Mouse (Mus musculus) kidney, adult 9 months (tissue): ENCODE results near the gene Uck1.

ENCODE experiments used
- DNase-seq: peaks from one replicate; pipeline ENCODE4 v3.0.0; 2022

The Uck1 gene

GRCm38 (mm10) chr2:32258887-32259533, 949 bp downstream of the Uck1 start:
- peak; percentile 86 for DNase-seq

GRCm38 (mm10) chr2:32256273-32256672, 3.7 kb downstream of the Uck1 start:
- no peak for DNase-seq

DNA sequence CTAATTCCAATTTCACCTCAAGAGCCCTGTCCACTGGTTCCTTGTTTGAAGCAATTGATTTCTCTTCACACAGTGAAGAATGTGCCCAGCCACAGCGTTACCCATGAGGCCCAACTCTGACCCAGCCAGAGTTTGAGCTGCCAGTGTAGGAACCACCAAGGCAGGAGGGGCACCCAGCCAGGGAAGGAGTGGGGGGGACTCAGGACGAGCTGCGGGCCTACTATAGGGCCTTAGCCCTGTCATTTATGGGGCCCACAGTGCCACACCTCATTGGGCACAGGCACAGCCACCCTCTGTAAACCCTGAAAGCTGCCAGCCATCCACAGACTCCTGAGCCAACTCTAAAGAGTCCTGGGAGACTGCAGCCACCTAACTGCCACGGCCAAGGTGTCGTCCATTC, 5.4 kb downstream of the Uck1 start:
- no peak for DNase-seq

DNA sequence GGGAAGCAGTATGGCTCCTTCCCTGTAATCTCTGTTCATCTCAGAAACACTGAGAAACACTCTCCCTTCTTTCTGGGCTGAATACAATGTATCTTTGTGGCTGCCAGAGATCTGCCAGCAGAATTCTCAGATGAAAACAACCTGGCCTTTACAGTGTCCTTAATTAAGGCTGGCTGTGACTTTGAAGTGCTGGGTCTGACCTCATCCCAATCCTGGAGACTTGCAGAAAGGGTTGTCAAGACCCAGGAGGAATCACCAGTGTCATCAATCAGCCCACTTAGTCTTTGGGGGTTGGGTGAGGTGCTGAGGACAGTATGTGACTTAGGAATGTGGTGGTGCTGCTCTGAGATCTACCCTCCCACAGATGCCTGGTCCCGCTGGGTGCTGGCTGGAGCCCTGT, 6.6 kb downstream of the Uck1 start:
- DNase-seq = no peak

DNA sequence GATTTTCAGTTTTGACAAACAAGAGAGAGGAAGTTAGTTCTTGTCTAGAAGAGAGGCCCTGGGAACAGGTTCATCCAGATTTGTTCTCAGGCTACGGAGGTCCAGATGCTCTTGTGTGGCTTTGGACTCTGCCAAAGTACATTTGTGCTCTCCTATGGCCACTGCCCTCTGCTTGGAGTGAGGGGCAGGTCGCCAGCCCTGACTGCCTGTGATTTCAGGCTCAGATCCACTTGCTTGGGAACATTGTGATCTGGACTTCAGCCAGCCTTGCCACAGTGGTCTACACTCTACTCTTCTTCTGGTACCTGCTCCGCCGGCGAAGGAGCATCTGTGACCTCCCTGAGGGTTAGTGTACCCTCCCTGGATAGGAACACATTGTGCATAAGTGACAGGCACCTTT, 7.3 kb downstream of the Uck1 start:
- no peak for DNase-seq

DNA sequence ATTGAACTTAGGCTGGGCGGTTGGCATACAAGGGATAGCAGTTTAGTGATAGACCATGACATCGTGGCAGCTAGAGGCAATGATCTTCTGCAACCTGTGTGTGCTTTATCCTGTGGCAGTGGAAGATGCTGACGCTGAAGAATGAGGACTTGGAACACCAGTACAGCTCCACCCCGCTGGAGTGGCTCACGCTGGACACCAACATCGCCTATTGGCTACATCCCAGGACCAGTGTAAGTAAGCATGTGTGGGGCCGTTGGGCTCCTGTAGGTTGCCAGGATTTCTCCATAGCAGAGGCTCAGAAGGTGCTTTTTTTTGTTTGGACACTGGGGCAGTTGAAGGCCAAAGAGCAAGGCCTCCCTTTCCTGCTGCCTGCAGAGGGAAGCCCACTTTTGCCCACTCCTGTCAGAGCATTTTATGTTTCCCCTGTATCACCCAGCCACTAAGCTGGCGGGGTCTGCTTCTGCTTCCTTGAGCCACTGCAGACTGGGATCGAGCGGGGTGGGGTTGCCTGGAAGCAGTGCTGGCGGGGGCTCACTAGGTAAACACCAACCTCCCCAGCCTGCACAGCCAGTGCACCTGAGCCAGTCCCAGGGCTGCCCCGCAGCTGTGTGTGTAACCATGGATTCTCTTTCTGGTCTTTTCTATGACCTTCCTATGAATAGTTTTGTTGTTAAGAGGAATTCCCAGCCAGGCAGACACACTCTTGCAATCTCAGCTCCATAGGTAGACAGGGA, 8.0 kb downstream of the Uck1 start:
- peak; percentile 42 for DNase-seq

DNA sequence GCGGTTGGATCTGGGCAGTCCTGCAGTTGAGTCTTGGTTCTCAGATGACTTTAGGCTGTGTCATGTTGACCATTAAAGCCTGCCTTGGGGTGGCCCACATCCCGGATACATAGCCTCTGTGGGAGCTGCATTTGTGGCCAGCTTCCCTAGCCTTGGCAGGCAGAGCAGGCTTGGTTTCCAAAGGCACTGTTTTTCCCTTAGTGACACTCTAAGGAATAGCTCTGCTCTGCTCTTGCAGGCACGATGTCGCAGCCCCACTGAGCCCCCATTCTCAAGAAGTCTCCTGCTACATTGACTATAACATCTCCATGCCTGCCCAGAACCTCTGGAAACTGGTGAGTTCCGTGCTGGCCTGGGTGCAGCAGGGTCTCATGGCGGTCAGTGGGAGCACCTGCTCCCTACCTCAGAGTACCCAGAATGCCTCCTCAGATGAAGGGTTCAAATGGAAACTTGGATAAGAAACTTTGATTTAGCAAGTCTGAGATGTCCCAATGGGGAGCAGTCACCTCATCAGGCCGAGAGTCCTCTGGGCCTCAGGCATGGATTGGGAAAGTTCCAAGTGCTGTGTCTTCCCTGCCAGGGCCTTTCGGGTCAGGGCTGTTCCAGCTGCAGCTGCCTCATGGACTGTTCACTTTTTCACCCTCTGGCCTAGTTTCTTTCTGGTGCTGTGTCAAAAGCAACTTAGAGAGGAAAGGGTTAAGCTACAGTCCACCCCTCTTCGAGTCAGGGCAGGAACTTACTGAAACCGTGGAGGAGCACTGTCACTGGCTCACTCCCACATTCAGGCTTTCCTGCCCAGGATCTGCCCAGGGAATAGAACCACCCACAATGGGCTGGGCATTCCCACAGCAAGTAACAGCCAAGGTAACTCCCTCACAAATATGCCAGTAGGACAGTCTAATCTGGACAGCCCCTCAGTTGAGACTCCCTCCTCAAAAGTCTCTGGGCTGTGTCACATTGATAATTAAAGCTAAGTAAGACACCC, 11.3 kb downstream of the Uck1 start:
- DNase-seq = peak; percentile 68

DNA sequence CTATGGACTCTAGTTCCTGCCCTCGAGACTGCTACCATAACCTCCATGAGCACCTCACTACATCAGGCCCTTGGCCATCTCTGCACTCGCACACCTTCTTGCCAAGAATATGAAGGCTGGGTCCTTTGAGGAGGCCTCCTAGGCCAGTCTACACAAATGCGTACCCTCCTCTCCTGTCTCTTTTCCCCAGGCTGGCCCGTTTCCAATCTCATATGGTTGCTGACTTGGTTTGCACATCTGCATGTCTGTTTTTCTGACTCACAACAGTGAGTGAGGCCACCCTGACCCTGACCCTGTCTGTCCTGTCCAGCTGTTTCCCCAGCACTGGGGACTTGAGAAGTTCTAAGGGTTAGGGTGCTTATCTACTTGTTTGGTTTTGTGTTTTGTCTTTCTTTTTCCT, 13.2 kb downstream of the Uck1 start:
- DNase-seq = no peak

- DNase-seq = peak; percentile 65
Measured at GRCm38 (mm10) chr2:32242986-32243385, 17.0 kb downstream of the Uck1 start.

GRCm38 (mm10) chr2:32240591-32240990, 19.4 kb downstream of the Uck1 start:
- no peak for DNase-seq

DNA sequence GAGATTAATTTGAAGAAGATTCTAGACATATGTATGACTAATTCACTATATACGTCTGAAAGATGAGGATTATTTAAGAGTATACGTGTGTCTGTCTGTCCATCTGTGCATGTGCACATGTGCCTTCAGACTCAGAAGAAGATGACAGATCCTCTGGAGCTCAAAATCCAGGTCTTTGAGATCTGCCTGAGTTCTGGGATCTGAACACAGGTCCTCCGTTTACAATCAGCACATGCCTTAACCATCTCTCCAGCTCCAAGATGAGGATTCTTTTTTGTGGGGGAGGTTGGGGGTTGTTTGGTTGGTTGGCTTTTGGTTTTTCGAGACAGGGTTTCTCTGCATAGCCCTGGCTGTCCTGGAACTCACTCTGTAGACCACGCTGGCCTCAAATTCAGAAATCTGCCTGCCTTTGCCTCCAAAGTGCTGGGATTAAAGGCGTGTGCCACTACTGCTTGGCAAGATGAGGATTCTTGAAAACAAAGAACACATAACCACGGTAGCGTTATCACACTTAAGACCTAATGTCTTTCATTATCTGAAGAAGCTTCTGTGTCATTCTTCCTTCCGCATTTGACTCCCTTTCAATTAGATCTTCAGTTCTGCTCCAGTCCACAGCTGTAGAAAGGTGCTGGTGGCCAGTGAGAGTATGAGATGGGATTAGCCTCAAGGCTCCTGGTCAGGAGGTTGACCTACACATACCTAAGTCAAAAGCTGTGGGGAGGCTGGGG, 21.1 kb downstream of the Uck1 start:
- no peak for DNase-seq

GRCm38 (mm10) chr2:32237571-32237970, 22.4 kb downstream of the Uck1 start:
- no peak for DNase-seq

DNA sequence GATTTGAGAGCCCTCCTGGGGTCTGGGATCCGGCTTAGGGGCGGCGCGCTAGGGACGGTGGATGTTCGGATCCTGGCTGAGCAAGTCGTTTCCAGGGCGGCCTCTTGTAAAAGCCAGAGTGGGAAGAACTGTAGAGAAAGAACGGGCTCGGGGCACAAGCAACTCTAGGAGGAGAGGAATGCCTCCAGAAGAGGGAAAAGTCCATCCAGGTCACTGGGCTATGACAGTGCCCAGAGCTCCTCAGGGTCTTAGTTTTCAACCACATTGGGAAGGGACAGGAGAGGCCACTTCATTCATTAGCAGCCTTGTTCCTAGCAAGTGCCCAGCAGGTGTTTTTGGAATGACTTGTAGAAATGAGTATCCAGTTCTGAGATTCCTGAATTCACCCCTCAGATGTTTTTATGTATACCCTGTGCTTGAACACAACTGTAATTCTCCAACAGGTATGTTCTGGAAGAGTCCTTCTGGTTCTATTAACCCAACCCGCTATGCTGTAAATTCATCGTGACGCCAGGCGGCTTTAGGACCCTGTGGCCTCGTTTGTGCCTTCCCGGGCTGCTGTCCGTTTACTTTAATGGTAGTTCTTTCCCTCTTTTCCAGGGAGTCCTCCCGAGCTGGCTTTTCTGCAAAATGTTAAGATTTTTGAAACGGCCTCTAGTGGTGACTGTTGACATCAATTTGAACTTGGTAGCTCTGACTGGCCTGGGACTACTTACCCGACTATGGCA, 23.0 kb downstream of the Uck1 start:
- DNase-seq = peak; percentile 84

DNA sequence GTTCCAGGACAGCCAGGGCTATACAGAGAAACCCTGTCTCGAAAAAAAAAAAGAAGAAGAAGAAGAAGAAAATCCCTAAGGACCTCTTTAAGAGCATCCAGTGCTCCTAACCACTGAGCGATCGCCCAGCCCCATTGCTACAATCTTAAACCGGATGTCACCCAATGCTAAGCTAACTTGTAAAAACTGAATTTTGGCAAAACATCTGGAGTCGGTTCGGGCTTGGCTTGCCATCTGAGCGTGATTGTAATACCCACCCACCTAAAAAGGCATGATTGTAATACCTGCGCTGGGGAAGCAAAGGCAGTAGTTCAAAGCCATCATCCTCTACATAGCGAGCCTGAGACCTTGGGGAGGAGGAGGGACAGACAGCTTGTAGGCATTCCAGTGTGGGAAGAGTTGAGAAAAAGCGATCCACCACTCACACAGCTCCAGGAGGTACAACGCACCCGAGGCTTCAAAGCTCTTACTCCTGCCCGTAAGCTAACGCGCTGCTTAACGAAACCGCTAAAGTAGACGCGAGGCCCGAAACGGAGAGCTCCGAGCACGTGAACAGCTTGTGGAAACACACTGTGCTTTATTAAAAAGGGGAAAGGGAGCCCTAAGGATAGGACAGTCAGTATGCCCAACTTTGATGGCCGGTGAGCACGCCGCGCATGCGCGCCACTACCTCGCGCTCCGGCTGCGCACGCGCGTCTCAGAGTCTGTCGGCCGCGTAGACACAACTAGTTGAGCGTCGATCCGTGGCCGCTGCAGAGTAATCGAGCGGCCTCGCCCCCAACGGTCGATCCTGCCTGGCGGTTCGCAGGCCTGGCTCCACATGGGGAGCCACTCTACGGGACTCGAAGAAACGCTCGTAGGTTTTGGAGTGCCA, 23.8 kb downstream of the Uck1 start, which contains the start of gene Pomt1:
TSS of gene Pomt1 (plus strand) at position 705 of the 874 bp plus-strand sequence.
- peak; percentile 93 for DNase-seq

DNA sequence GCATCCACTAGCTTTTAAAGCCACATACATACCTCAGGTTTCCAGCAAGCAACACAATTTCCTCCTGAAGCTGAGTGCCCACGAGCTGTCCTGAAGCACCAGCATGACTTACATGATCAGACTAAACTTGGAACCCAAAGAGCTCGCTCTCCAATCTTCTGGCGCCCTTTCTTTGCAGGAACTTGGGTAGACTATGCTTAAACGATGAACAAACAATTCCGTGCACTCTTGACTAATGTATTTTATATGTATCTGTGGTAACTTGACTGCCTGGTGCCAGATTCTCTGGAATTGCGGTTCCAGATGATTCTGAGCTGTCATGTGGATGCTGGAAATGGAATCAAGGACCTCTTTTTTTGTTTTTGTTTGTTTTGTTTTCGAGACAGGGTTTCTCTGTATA, 24.5 kb downstream of the Uck1 start:
- DNase-seq = no peak

DNA sequence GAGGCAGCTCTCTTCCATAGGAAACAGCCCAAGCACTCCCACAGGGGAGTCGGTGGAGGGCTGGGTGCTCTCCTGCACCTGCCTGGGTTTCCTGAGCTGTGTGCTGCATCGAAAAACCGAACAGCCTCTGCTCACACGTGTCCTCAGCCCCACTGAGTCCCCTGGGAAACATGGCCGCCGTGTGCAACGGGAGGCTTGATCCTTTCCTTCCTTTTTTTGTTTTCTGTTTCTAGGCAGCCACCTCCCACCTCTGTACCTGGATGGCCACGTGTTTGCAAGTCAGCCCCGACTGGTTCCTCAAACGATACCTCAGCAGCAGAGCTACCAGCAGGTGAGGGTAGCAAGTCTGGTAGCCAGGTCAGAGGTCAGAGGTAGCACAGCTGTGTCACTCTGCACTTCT, 37.9 kb downstream of the Uck1 start:
- DNase-seq = no peak

GRCm38 (mm10) chr2:32221577-32221976, 38.4 kb downstream of the Uck1 start:
- DNase-seq = no peak

GRCm38 (mm10) chr2:32220969-32221368, 39.0 kb downstream of the Uck1 start:
- no peak for DNase-seq

- DNase-seq = peak; percentile 34
Measured at GRCm38 (mm10) chr2:32220021-32220420, 39.9 kb downstream of the Uck1 start.

- peak; percentile 73 for DNase-seq
Measured at GRCm38 (mm10) chr2:32219501-32219900, 40.5 kb downstream of the Uck1 start.
